Mouse (Mus musculus) heart, postnatal 4 days (tissue): Measurements from ENCODE around the gene Cops8. TPM values are rescaled to one million over a fixed set of nuclear protein-coding genes. Genes with fewer than 3 reads are reported as not detected.
A peak's percentile ranks its signal among the peaks of the same experiment; 100 is the strongest.

Experiments
- DNase-seq: peaks from one replicate; pipeline ENCODE4 v3.0.0; 2021
- total RNA-seq, 2 experiments: library from RNA; stranded (reverse); gene quantifications; 2 replicates each; pipeline ENCODE4 v1.2.3; 2021

The Cops8 gene
- total RNA-seq, 2 experiments from 2014 or later, result 78.6 to 91.6 TPM

DNA sequence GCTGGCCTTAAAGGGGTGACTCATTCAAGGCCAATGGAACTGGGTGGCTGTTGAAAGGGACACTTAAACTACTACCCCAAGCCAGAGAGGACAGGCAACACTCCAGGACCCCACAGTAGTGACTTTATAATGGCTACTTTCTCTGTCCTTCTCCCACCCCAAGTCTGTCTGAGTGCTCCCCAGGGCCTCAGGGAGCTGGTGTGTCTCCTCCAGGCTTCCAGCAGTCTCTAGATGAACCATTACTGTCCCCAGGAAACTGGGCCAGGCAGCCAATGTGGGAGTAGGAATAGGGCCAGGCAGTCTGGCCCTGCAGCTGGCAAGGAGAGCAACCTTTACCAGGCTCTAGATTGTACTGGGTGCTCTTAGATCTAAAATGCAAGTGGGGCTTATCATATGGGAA, 49.0 kb downstream of the Cops8 start:
- no peak for DNase-seq

DNA sequence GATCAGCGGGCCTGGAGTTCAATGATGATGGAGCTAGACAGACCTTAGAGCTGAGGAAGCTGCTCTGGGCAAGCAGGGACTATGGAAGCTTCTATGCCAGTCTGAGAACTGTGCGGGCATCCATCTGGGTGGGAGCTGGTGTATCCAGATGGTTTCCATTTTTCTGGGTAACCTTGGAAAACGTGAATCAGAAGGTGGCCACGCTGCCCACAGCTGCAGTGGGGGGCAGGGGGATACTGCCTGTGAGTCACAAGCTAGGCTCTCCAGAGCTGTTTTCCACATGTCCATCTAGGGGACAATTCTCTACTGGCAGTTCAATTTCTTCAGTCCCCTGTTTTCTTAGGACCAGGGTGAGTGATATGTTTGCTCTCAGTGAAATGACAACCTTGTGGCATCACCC, 49.8 kb downstream of the Cops8 start:
- no peak for DNase-seq

DNA sequence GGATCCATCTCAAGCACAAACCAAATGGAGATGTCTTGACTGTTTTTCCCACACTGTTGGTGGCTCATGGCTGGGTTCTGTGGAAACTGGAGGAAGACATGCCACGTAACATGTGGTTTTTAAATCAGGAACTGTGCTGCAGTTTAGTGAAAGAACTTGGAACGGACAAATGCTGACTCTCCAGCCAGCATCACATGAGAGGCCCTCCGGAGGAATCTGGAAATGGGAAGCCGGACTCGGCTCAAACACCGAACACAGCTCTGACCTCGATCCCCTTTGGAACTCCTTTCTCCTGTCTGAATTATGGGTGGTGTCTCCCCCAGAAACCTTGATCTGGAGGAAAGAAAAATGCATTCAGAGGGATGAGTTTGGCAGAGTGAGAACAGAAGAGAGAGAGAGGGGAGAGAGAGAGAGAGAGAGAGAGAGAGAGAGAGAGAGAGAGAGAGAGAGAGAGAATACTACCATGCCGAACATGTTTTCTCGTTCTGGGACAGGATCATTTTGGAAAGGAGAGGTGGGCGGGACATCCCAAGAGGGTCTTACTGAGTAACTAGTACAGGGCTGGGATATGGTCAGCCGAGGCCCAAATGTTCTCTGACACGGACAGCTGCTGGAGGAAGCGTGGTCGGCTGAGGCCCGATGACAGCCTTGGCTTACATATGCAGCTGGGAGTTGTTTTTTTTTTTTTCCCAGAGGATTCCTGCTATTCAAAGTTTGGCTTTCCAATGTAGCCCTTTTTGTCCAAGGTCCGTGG, 53.9 kb downstream of the Cops8 start:
- DNase-seq, result peak; percentile 57

DNA sequence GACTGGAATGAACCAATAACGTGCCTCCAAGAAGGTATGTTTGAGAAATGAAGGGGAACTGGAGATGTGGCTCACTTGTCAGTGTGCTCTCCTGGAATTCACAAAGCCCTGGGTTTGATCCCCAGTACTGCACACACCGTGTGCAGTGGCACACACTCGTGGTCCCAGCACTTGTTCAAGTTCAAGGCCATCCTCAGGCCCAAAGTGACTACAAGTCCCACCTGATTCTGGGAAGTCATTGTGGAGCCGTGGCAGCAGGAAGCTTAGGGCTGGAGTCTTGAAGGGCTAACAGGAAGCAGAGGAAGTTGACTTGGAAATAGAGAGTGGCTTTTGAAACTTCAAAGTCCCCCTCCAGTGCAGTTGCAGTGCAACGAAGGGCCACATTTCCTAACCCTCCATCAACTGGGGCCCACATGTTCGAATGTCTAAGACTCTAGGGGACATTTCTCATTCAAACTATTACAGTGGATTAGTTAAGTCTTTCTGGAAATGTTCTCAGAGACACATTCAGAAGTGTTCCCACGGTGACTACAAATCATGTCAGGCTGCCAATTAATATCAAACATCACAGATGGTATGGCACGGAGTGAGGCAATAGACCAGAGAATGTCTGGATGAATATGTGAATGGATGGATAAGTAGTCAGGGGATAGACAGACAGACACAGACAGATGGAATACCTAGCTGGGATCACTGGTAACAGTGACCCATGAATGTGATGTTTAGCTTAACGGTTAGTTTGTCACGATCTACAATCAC, 54.7 kb downstream of the Cops8 start:
- no peak for DNase-seq

DNA sequence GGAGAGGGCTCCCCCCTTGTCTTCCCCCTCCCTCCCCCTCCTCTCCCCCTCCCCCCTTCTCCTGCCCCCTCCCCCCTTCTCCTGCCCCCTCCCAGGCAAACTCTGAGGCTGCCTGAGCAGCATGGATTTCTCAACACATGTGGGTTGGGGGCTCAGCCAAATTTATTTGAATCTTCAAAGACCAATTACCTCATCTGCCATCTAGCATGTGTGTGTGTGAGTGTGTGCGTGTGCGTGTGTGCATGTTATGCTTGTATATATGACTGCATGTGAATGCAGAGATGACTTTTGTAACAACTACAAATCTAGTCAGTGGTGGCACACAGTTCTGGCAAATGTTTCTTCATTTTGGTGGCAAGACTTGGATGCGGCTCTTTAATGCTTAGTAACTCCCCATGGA, 55.8 kb downstream of the Cops8 start:
- DNase-seq, result no peak

DNA sequence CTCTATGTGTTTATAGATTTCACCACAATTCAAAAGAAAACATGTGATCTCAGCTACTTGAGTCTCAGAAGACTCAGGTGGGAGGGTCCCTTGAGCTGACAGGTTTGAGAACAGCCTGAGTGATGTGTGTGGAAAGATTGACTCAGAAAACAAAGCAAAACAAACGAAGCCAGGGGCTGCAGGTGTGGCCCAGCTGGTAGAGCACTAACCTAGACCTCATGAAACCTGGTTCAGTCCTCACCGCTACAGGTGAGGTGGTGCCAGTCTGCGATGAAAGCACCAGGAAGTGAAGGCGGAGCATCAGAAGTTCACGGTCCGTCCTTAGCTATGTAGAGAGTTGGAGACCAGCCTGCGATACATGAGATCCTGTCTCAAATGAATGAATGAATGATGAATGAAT, 57.4 kb downstream of the Cops8 start:
- DNase-seq, result no peak

DNA sequence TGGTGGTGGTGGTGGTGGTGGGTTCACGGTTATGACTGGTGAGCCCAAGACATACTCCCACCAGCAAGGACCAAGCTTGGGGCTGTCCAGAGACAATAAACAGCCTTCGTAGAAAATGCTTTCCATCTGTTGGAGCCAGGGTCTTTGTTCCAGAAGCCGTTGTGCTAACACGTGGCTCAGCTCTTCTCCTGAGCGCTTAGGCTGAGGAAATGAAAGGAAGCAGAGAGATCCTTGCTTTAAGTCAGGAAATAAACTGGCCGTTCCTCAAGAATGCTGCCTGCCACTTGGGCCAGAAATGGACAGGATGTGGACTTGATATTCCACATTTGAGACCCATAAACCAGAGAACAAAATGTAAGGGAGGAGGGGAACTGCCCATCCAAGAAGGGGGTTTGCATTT, 59.7 kb downstream of the Cops8 start:
- no peak for DNase-seq

Other genes starting within 250 kb of the Cops8 start
- gene Col6a3, start 241.0 kb downstream of the Cops8 start, total RNA-seq, result 100 to 1,000 TPM; 103 to 109 TPM